Comparison of ENCODE assay signal across 8 mouse cellular contexts in genomic region chr2:163054335-163054840, GRCm38 (mm10). TPM values are rescaled to one million over a fixed set of nuclear protein-coding genes. Genes with fewer than 3 reads are reported as not detected.
A peak's percentile ranks its signal among the peaks of the same experiment; 100 is the strongest.
DNase-seq lines count a peak whose midpoint lies in the region; ATAC-seq and TF ChIP-seq lines count a peak whose summit lies in the region.

Mybl2 (plus strand) TSS chr2:163054687.

- under 1% methylated on average over 48 of the region's 48 CpGs for WGBS in heart, embryonic 12.5 days
- under 1% methylated on average over 45 of the region's 48 CpGs for WGBS in kidney, postnatal 0 days
- under 1% methylated on average over 48 of the region's 48 CpGs for WGBS in liver, embryonic 11.5 days
- WGBS in stomach, embryonic 14.5 days = under 1% methylated on average over 48 of the region's 48 CpGs

- H3K9ac ChIP-seq in heart, embryonic 12.5 days = peak within 1 kb of the TSS; percentile 81
- peak within 1 kb of the TSS; percentile 62 for H3K9ac ChIP-seq in kidney, postnatal 0 days (ENCODE audit: low read depth, low read length)
- H3K9ac ChIP-seq in liver, embryonic 11.5 days (ENCODE audit: low read depth, low read length) = peak within 1 kb of the TSS; percentile 93
- H3K9ac ChIP-seq in stomach, embryonic 14.5 days (replicated peaks; ENCODE audit: low read depth, low read length) = peak within 1 kb of the TSS; percentile 57

- H3K4me3 ChIP-seq in heart, embryonic 12.5 days = peak within 1 kb of the TSS; percentile 79
- H3K4me3 ChIP-seq in kidney, postnatal 0 days (replicated peaks; ENCODE audit: low read depth, low read length) = peak within 1 kb of the TSS; percentile 72
- peak within 1 kb of the TSS; percentile 89 for H3K4me3 ChIP-seq in liver, embryonic 11.5 days (ENCODE audit: low read depth, low read length)
- peak within 1 kb of the TSS; percentile 66 for H3K4me3 ChIP-seq in stomach, embryonic 14.5 days (ENCODE audit: low read depth, low read length)

- peak; percentile 96 for ATAC-seq in erythroid progenitor cell, adult 5-6 weeks (replicated peaks; ENCODE audit: low FRiP score, poor library complexity, severe bottlenecking)
- ATAC-seq in heart, embryonic 12.5 days (ENCODE audit: insufficient number of reproducible peaks, low FRiP score) = peak; percentile 99
- ATAC-seq in kidney, postnatal 0 days (replicated peaks; ENCODE audit: low FRiP score, low read depth) = peak; percentile 99
- ATAC-seq in liver, embryonic 11.5 days (replicated peaks; ENCODE audit: low FRiP score) = peak; percentile 99
- peak; percentile 99 for ATAC-seq in stomach, embryonic 14.5 days (ENCODE audit: insufficient number of reproducible peaks, insufficient read depth, low FRiP score, low read depth)

- H3K27me3 ChIP-seq in heart, embryonic 12.5 days (replicated peaks) = no peaks in the 10 kb centered on the region
- no peaks in the 10 kb centered on the region for H3K27me3 ChIP-seq in kidney, postnatal 0 days (ENCODE audit: insufficient read depth, low read length)
- no peaks in the 10 kb centered on the region for H3K27me3 ChIP-seq in liver, embryonic 11.5 days (replicated peaks; ENCODE audit: control insufficient read depth, insufficient read depth, low read length)
- no peaks in the 10 kb centered on the region for H3K27me3 ChIP-seq in stomach, embryonic 14.5 days (ENCODE audit: control insufficient read depth, insufficient read depth, low read length)

- peak; percentile 94 for DNase-seq in CD4-positive helper T cell, adult 2 months (ENCODE audit: low read depth, low spot score)
- DNase-seq in brain, embryonic 18.5 days (ENCODE audit: low read depth, low spot score) = peak; percentile 80
- DNase-seq in kidney, postnatal 0 days (ENCODE audit: low spot score) = peak; percentile 98
- peak; percentile 91 for DNase-seq in liver, embryonic 11.5 days (ENCODE audit: low spot score)
- DNase-seq in naive thymus-derived CD4-positive, alpha-beta T cell, adult 2 months (ENCODE audit: low read depth) = peak; percentile 94

- H3K9me3 ChIP-seq in heart, embryonic 12.5 days (replicated peaks) = no peaks in the 10 kb centered on the region
- no peaks in the 10 kb centered on the region for H3K9me3 ChIP-seq in kidney, postnatal 0 days (replicated peaks; ENCODE audit: low read length)
- no peaks in the 10 kb centered on the region for H3K9me3 ChIP-seq in liver, embryonic 11.5 days (ENCODE audit: control insufficient read depth, low read length)
- no peaks in the 10 kb centered on the region for H3K9me3 ChIP-seq in stomach, embryonic 14.5 days (ENCODE audit: control insufficient read depth, low read depth, low read length)

- TF ChIP-seq CTCF in kidney, postnatal 0 days (IDR thresholded peaks at IDR 0.05; ENCODE audit: low read depth) = no peak

- H3K4me2 ChIP-seq in heart, embryonic 12.5 days = peak within 1 kb of the TSS; percentile 99
- H3K4me2 ChIP-seq in kidney, postnatal 0 days (ENCODE audit: low read length) = peak within 1 kb of the TSS; percentile 100
- H3K4me2 ChIP-seq in liver, embryonic 11.5 days = peak within 1 kb of the TSS; percentile 93
- peak within 1 kb of the TSS; percentile 97 for H3K4me2 ChIP-seq in stomach, embryonic 14.5 days (replicated peaks; ENCODE audit: low read depth, low read length)

- peak within 1 kb of the TSS; percentile 41; the same call in 1 of the 2 replicates for H3K27ac ChIP-seq in heart, embryonic 12.5 days (ENCODE audit: poor library complexity, severe bottlenecking)
- peak within 1 kb of the TSS; percentile 31; the same call in 1 of the 2 replicates for H3K27ac ChIP-seq in kidney, postnatal 0 days
- H3K27ac ChIP-seq in liver, embryonic 11.5 days (ENCODE audit: low read depth, low read length) = peak within 1 kb of the TSS; percentile 82
- no peak within 1 kb of the TSS for H3K27ac ChIP-seq in stomach, embryonic 14.5 days (ENCODE audit: low read length)

- H3K4me1 ChIP-seq in heart, embryonic 12.5 days (replicated peaks) = peaks cover 28% of the 10 kb centered on the region
- no peaks in the 10 kb centered on the region for H3K4me1 ChIP-seq in kidney, postnatal 0 days (replicated peaks; ENCODE audit: insufficient read depth, low read length)
- peaks cover 33% of the 10 kb centered on the region for H3K4me1 ChIP-seq in liver, embryonic 11.5 days (replicated peaks; ENCODE audit: control insufficient read depth, insufficient read depth, low read length)
- peaks cover 11% of the 10 kb centered on the region for H3K4me1 ChIP-seq in stomach, embryonic 14.5 days (ENCODE audit: control insufficient read depth, insufficient read depth, low read length)

- peaks cover 1% of the 10 kb centered on the region; the same call in 1 of the 2 replicates for H3K36me3 ChIP-seq in heart, embryonic 12.5 days
- no peaks in the 10 kb centered on the region for H3K36me3 ChIP-seq in kidney, postnatal 0 days (ENCODE audit: insufficient read depth, low read length)
- no peaks in the 10 kb centered on the region; the same call in 1 of the 2 replicates for H3K36me3 ChIP-seq in liver, embryonic 11.5 days (ENCODE audit: control insufficient read depth, insufficient read depth, low read length)
- H3K36me3 ChIP-seq in stomach, embryonic 14.5 days (ENCODE audit: control insufficient read depth, insufficient read depth, low read length) = no peaks in the 10 kb centered on the region

RNA-seq across cellular contexts. Expression of gene Mybl2, which starts in this region (rescaled TPM):
- 79.3 and 110 TPM in 2 replicates for total RNA-seq in erythroid progenitor cell, adult 5-6 weeks (2015; ENCODE audit: low replicate concordance)
- total RNA-seq in erythroid progenitor cell, adult 5-6 weeks (2017; ENCODE audit: low replicate concordance) = 121 and 132 TPM in 2 replicates
- polyA plus RNA-seq in heart, embryonic 12.5 days (2016; fragmentation: Nextera tagmentation; extraction: Ambion mirVana) = 21.3 and 21.9 TPM in 2 replicates
- 8.0 and 10.5 TPM in 2 replicates for polyA plus RNA-seq in kidney, postnatal 0 days (2015; fragmentation: Nextera tagmentation; extraction: Ambion mirVana)
- 69.2 and 70.9 TPM in 2 replicates for polyA plus RNA-seq in liver, embryonic 11.5 days (2014; fragmentation: Nextera tagmentation; extraction: Ambion mirVana)
- 20.1 and 22.4 TPM in 2 replicates for polyA plus RNA-seq in stomach, embryonic 14.5 days (2014; fragmentation: Nextera tagmentation; extraction: Ambion mirVana)
